9 mouse cellular contexts compared by ENCODE assay signal in the genomic region with DNA sequence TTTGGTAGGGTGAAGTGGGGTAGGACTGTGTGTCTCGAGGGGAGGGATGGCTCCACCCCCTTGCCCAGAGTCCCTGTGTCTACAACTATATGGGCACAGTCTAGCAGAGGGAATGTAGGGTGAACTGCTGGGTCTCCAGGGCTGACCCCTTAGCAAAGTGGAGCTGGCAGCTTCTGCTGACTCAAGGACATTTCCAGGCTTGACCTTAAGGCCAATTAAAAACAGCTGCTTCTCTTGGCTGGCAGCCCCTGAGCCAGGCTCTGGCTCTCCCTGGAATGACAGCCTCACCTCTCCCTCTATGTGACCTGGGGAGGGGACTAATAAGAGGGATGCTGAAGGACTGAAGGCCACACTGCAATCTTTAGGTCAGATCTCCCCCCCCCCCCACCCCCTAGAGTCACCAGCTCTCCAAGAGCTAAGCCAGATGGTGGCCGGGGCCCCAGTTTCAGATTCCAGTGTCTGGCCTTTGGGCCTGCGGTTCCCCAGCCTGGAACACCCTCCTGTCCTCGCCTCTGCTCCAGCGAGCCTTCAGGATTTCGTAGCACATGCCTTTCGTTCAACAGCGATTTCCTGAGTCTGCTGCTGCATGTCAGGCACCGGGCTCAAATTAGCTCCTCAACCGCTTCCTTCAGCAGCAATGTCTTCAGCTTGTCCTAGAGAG. TPM values are rescaled to one million over a fixed set of nuclear protein-coding genes. Genes with fewer than 3 reads are reported as not detected.
A peak's percentile ranks its signal among the peaks of the same experiment; 100 is the strongest.
DNase-seq lines count a peak whose midpoint lies in the region; ATAC-seq lines count a peak whose summit lies in the region.
"Had no signal": no experiment of that assay in that cellular context is flagged by ENCODE, and none has a peak within 500 bp of the region (broad histone marks: within the 10 kb centered on the region; RNA-seq: fewer than 3 reads in every experiment).

No protein-coding gene starts in this region.

- no peaks in the 10 kb centered on the region for H3K27me3 ChIP-seq in embryonic facial prominence, embryonic 11.5 days (ENCODE audit: control insufficient read depth, insufficient read depth, low read length)
- no peaks in the 10 kb centered on the region for H3K27me3 ChIP-seq in heart, embryonic 12.5 days (replicated peaks)
- H3K27me3 ChIP-seq in kidney, embryonic 15.5 days: no peaks in the 10 kb centered on the region
- no peaks in the 10 kb centered on the region for H3K27me3 ChIP-seq in midbrain, embryonic 11.5 days (ENCODE audit: control insufficient read depth, insufficient read depth, low read length)

- H3K9me3 ChIP-seq in embryonic facial prominence, embryonic 11.5 days (replicated peaks; ENCODE audit: control insufficient read depth, low read length): no peaks in the 10 kb centered on the region
- H3K9me3 ChIP-seq in heart, embryonic 12.5 days (replicated peaks): no peaks in the 10 kb centered on the region
- H3K9me3 ChIP-seq in kidney, embryonic 15.5 days (replicated peaks): no peaks in the 10 kb centered on the region
- no peaks in the 10 kb centered on the region for H3K9me3 ChIP-seq in midbrain, embryonic 11.5 days (ENCODE audit: control insufficient read depth, low read length)

- peak overlapping the region; percentile 18; the same call in 1 of the 2 replicates for H3K9ac ChIP-seq in embryonic facial prominence, embryonic 11.5 days (replicated peaks; ENCODE audit: low read length)
- 0 out of 2 replicates have a peak overlapping the region, but pooled peaks have one; percentile 37 for H3K9ac ChIP-seq in heart, embryonic 12.5 days
- H3K9ac ChIP-seq in kidney, embryonic 15.5 days: no peak overlapping the region
- no peak overlapping the region for H3K9ac ChIP-seq in midbrain, embryonic 11.5 days (ENCODE audit: low read length)
- H3K9ac ChIP-seq: liver, embryonic 14.5 days had no signal

- WGBS in embryonic facial prominence, embryonic 11.5 days: 25% methylated on average over 9 of the region's 10 CpGs
- 8% methylated on average over 10 of the region's 10 CpGs for WGBS in heart, embryonic 12.5 days
- 17% methylated on average over 10 of the region's 10 CpGs for WGBS in kidney, embryonic 15.5 days
- WGBS in midbrain, embryonic 11.5 days: 31% methylated on average over 9 of the region's 10 CpGs

- H3K4me3 ChIP-seq in embryonic facial prominence, embryonic 11.5 days (ENCODE audit: low read depth, low read length): no peak overlapping the region
- H3K4me3 ChIP-seq in heart, embryonic 12.5 days: no peak overlapping the region
- H3K4me3 ChIP-seq in kidney, embryonic 15.5 days (replicated peaks): no peak overlapping the region
- H3K4me3 ChIP-seq in midbrain, embryonic 11.5 days (ENCODE audit: low read depth, low read length): no peak overlapping the region

- DNase-seq in NIH3T3 (ENCODE audit: low read depth): peak; percentile 80
- DNase-seq in embryonic facial prominence, embryonic 11.5 days (ENCODE audit: low spot score): peak; percentile 80
- DNase-seq in midbrain, embryonic 11.5 days (ENCODE audit: low spot score, missing footprints): no peak
- no peak for DNase-seq in B cell, adult 2 months
- DNase-seq in natural killer cell, adult 2 months (ENCODE audit: low spot score in 2 of 2): no peak

- H3K4me1 ChIP-seq in embryonic facial prominence, embryonic 11.5 days (ENCODE audit: control insufficient read depth, insufficient read depth, low read length): peaks cover 11% of the 10 kb centered on the region
- H3K4me1 ChIP-seq in heart, embryonic 12.5 days (replicated peaks): peaks cover 65% of the 10 kb centered on the region
- peaks cover 53% of the 10 kb centered on the region for H3K4me1 ChIP-seq in kidney, embryonic 15.5 days
- H3K4me1 ChIP-seq in midbrain, embryonic 11.5 days (ENCODE audit: control insufficient read depth, insufficient read depth, low read length): peaks cover 34% of the 10 kb centered on the region

- H3K4me2 ChIP-seq in embryonic facial prominence, embryonic 11.5 days (ENCODE audit: low read depth, low read length): no peak overlapping the region; the same call in 1 of the 2 replicates
- H3K4me2 ChIP-seq in heart, embryonic 12.5 days: peak overlapping the region; percentile 18
- no peak overlapping the region for H3K4me2 ChIP-seq in kidney, embryonic 15.5 days
- H3K4me2 ChIP-seq in midbrain, embryonic 11.5 days: no peak overlapping the region

- peak; percentile 88 for ATAC-seq in embryonic facial prominence, embryonic 11.5 days (replicated peaks; ENCODE audit: insufficient number of reproducible peaks, low FRiP score, low TSS enrichment, low read depth)
- ATAC-seq in heart, embryonic 12.5 days (ENCODE audit: insufficient number of reproducible peaks, low FRiP score): peak; percentile 56
- peak; percentile 55 for ATAC-seq in kidney, embryonic 15.5 days (replicated peaks; ENCODE audit: low FRiP score)
- ATAC-seq in midbrain, embryonic 11.5 days (ENCODE audit: low FRiP score): peak; percentile 34; the same call in 1 of the 2 replicates
- no peak for ATAC-seq in cerebellum, adult (ENCODE audit: insufficient number of reproducible peaks, low FRiP score, low TSS enrichment)

- no peaks in the 10 kb centered on the region for H3K36me3 ChIP-seq in embryonic facial prominence, embryonic 11.5 days (replicated peaks; ENCODE audit: control insufficient read depth, insufficient read depth, low read depth, low read length)
- no peaks in the 10 kb centered on the region for H3K36me3 ChIP-seq in heart, embryonic 12.5 days
- H3K36me3 ChIP-seq in kidney, embryonic 15.5 days: no peaks in the 10 kb centered on the region
- no peaks in the 10 kb centered on the region for H3K36me3 ChIP-seq in midbrain, embryonic 11.5 days (ENCODE audit: control insufficient read depth, insufficient read depth, low read length)

- peak overlapping the region; percentile 65 for H3K27ac ChIP-seq in embryonic facial prominence, embryonic 11.5 days (replicated peaks; ENCODE audit: low read depth, low read length)
- peak overlapping the region; percentile 79 for H3K27ac ChIP-seq in heart, embryonic 12.5 days (ENCODE audit: poor library complexity, severe bottlenecking)
- H3K27ac ChIP-seq in kidney, embryonic 15.5 days: peak overlapping the region; percentile 79
- no peak overlapping the region for H3K27ac ChIP-seq in midbrain, embryonic 11.5 days (ENCODE audit: low read depth, low read length)
- H3K27ac ChIP-seq: liver, embryonic 14.5 days had no signal

RNA-seq across cellular contexts. Expression of a gene that starts 20.7 kb away (rescaled TPM):
- 9.5 and 10.2 TPM in 2 replicates for polyA plus RNA-seq in embryonic facial prominence, embryonic 11.5 days (2014; fragmentation: Nextera tagmentation; extraction: Ambion mirVana)
- polyA plus RNA-seq in heart, embryonic 12.5 days (2016; fragmentation: Nextera tagmentation; extraction: Ambion mirVana): 16.0 and 16.3 TPM in 2 replicates
- 19.1 and 21.3 TPM in 2 replicates for polyA plus RNA-seq in kidney, embryonic 15.5 days (2015; fragmentation: Nextera tagmentation; extraction: Ambion mirVana)
- polyA plus RNA-seq in midbrain, embryonic 11.5 days (2014; fragmentation: Nextera tagmentation; extraction: Ambion mirVana): 6.7 and 7.0 TPM in 2 replicates

Comparison
In these comparisons a context has a peak if more than half of its experiments do, and no peak if none do; other contexts are left out.
1. DNase-seq: peak in NIH3T3 (single experiment) and embryonic facial prominence, embryonic 11.5 days (single experiment); none in midbrain, embryonic 11.5 days (single experiment), B cell, adult 2 months (0 of 2) and natural killer cell, adult 2 months (0 of 2).
2. H3K9ac ChIP-seq: peak in embryonic facial prominence, embryonic 11.5 days (single experiment) and heart, embryonic 12.5 days (single experiment); none in kidney, embryonic 15.5 days (single experiment) and midbrain, embryonic 11.5 days (single experiment).